Mouse (Mus musculus): ENCODE measurements around the gene Defa25. TPM values are rescaled to one million over a fixed set of nuclear protein-coding genes. Genes with fewer than 3 reads are reported as not detected.

The Defa25 gene
- not detected for polyA plus RNA-seq (2017; shearing (Covaris generic))

DNA sequence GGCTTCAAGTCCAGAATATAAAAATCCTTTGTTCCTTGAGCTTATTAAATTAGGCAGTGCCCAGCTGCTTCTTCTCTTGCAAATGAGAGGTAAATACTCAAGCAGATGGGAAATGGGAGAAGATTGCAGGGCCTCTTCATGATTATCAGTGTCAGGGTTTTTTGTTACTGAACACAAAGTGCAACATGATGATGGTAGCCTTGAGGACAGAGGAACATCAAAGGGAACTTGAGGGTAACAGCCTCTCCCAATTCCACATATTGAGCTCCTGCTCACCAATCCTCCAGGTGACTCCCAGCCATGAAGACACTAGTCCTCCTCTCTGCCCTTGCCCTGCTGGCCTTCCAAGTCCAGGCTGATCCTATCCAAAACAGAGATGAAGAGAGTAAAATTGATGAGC lies at the start of gene Defa25:
TSS of gene Defa25 (plus strand) at position 301 of the 400 bp plus-strand sequence.

DNA sequence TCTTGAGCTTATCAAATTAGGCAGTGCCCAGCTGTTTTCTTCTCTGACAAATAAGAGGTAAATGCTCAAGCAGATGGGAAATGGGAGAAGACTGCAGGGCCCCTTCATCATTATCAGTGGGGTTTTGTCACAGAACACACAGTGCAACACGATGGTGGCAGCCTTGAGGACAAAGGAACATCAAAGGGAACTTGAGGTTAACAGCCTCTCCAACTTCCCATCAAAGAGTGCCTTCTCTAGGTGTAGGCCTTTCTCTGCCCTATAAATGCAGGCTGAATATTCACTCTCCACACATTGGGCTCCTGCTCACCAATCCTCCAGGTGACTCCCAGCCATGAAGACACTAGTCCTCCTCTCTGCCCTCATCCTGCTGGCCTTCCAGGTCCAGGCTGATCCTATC lies 29.5 kb upstream of the Defa25 start, which contains the start of gene Defa23:
TSS of gene Defa23 (plus strand) at position 301 of the 400 bp plus-strand sequence.

DNA sequence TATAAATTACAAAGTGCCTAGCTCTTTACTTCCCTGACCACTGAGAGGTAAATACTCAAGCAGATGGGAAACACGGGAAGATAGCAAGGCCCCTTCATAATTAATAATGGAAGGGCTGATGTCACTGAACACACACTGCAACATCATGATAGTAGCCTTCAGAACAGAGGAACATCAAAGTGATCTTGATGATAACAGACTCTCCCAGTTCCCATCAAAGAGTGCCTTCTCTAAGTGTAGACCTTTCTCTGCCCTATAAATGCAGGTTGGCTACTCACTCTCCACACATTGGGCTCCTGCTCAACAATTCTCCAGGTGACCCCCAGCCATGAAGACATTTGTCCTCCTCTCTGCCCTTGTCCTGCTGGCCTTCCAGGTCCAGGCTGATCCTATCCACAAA lies 19.5 kb upstream of the Defa25 start, which contains the start of gene Defa35:
TSS of gene Defa35 (plus strand) at position 301 of the 400 bp plus-strand sequence.

DNA sequence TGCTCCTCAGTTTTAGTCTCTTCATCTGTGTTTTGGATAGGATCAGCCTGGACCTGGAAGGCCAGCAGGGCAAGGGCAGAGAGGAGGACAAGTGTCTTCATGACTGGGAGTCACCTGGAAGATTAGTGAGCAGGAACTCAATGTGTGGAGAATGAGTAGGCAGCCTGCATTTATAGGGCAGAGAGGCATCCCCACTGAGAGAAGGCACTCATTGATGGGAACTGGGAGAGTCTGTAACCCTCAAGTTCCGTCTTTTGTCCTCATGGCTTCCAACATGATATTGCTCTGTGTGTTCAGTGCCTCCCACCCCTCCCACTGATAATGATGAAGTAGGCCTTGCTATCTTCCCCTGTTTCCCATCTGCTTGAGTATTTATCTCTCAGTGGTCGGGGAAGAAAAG lies 11.7 kb downstream of the Defa25 start, which contains the start of gene Gm14851:
TSS of gene Gm14851 (minus strand) at position 101 of the 400 bp plus-strand sequence.

DNA sequence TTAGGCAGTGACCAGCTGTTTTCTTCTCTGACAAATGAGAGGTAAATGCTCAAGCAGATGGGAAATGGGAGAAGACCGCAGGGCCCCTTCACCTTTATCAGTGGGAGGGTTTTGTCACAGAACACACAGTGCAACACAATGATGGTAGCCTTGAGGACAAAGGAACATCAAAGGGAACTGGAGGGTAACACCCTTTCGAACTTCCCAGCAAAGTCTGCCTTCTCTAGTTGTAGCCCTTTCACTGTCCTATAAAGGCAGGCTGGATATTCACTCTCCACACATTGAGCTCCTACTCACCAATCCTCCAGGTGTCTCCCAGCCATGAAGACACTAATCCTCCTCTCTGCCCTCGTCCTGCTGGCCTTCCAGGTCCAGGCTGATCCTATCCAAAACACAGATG lies 50.1 kb downstream of the Defa25 start, which contains the start of gene Defa30:
TSS of gene Defa30 (plus strand) at position 301 of the 400 bp plus-strand sequence.

Other genes with a start within 250 kb of the Defa25 start
- gene Defb33, start 191.8 kb upstream of the Defa25 start, polyA plus RNA-seq (2017; shearing (Covaris generic)): not detected
- gene Gm15056, start 181.8 kb upstream of the Defa25 start, polyA plus RNA-seq (2017; shearing (Covaris generic)): not detected
- not detected for gene Gm6040, start 162.4 kb upstream of the Defa25 start, polyA plus RNA-seq (2017; shearing (Covaris generic))
- gene AY761185, start 139.7 kb upstream of the Defa25 start, polyA plus RNA-seq (2017; shearing (Covaris generic)): under 1 TPM in 1 of 2 experiments, not detected in 1; 0.67 TPM
- gene Defa21, start 58.9 kb upstream of the Defa25 start, polyA plus RNA-seq (2017; shearing (Covaris generic)): not detected
- not detected for gene Defa23, start 29.4 kb upstream of the Defa25 start, polyA plus RNA-seq (2017; shearing (Covaris generic))
- gene Defa35, start 19.4 kb upstream of the Defa25 start, polyA plus RNA-seq (2017; shearing (Covaris generic)): not detected
- gene Gm14851, start 11.6 kb downstream of the Defa25 start, polyA plus RNA-seq (2017; shearing (Covaris generic)): 1 to 10 TPM in 1 of 2 experiments, under 1 TPM in 1; 0.60 to 1.9 TPM
- gene Defa30, start 50.2 kb downstream of the Defa25 start, polyA plus RNA-seq (2017; shearing (Covaris generic)): not detected
- not detected for gene Defa22, start 77.8 kb downstream of the Defa25 start, polyA plus RNA-seq (2017; shearing (Covaris generic))
- gene Defa31, start 107.2 kb downstream of the Defa25 start, polyA plus RNA-seq (2017; shearing (Covaris generic)): not detected
- gene Gm15293, start 117.1 kb downstream of the Defa25 start, polyA plus RNA-seq (2017; shearing (Covaris generic)): not detected
- gene Gm15292, start 165.3 kb downstream of the Defa25 start, polyA plus RNA-seq (2017; shearing (Covaris generic)): not detected
- not detected for gene Defa27, start 231.1 kb downstream of the Defa25 start, polyA plus RNA-seq (2017; shearing (Covaris generic))
- gene Defa29, start 242.6 kb downstream of the Defa25 start, polyA plus RNA-seq (2017; shearing (Covaris generic)): not detected